Mouse (Mus musculus) embryonic fibroblast, embryonic 13.5 days (primary cell): ENCODE results near the gene Ace3.

ENCODE experiments used
- CTCF ChIP-seq: IDR thresholded peaks from 2 replicates; pipeline ENCODE4 v1.5.1; 2011; ENCODE audit warnings: mild to moderate bottlenecking, control low read depth, low read length, moderate library complexity, borderline replicate concordance; ENCODE audit not compliant: insufficient read depth
- POLR2A ChIP-seq: IDR thresholded peaks from 2 replicates; pipeline ENCODE4 v1.6.1; 2011; ENCODE audit warnings: low read depth, mild to moderate bottlenecking, control low read depth, low read length, moderate library complexity

- TF ChIP-seq CTCF = no peak
- TF ChIP-seq POLR2A = no peak
Observed at GRCm38 (mm10) chr11:106045780-106046179, 51.3 kb downstream of the Ace3 start.
